Mouse (Mus musculus): Measurements from ENCODE around the gene Pik3c2g.

DNA sequence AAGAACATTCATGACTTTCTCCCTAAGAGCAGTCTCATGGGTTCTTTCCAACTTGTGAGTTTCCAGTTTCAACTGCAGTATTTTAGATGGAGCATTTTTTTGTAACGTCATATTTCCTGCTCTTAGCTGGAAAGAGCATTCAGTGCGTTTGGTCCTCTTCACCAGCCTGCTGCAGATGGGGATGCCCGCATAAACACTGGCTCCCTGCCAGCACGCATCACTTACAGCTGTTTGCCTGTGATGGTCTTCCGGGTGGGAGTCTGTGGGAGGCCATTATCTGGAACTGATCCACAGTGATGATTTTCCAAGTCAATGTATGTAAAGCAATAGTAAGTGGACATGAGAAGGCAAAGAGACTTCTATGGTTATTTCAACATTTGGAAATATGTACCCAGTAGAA, 151.3 kb downstream of the Pik3c2g start:
- TF ChIP-seq CTCF (IDR thresholded peaks at IDR 0.05; ENCODE audit: insufficient read depth, low read length) (no peak), POLR2A (IDR thresholded peaks at IDR 0.05; ENCODE audit: borderline replicate concordance, extremely low read depth, low read depth, low read length) (no peak)

Measured in lung, adult 2 months (tissue).